Mouse (Mus musculus): ENCODE results near the gene Gm17364. TPM values are rescaled to one million over a fixed set of nuclear protein-coding genes. Genes with fewer than 3 reads are reported as not detected.
A peak's percentile ranks its signal among the peaks of the same experiment; 100 is the strongest.
"Not testable (repeated sequence)": the region's sequence is repeated elsewhere in the genome, so short reads cannot be mapped to it uniquely, and the experiment has no call there.

Gene Gm17364
- not detected for total RNA-seq (2021)
- long read RNA-seq, experiment 1, partial matches to known transcripts: 0 of 1 reads
- long read RNA-seq, experiment 1, other reads (novel, unspliced or antisense): 1 of 1 reads
- long read RNA-seq, experiment 2, partial matches to known transcripts: 0 of 1 reads
- long read RNA-seq, experiment 2, other reads (novel, unspliced or antisense): 1 of 1 reads

- no peak for DNase-seq
Observed at GRCm38 (mm10) chr13:41273927-41274650, at the start of gene Gm17364. Gm17364 (minus strand) TSS chr13:41273977.

GRCm38 (mm10) chr13:41321433-41321832, 47.7 kb upstream of the Gm17364 start:
- no peak for DNase-seq

GRCm38 (mm10) chr13:41320749-41321148, 47.0 kb upstream of the Gm17364 start:
- DNase-seq: no peak

- peak; percentile 82 for DNase-seq
Observed at GRCm38 (mm10) chr13:41302716-41303115, 28.9 kb upstream of the Gm17364 start.

GRCm38 (mm10) chr13:41300037-41300436, 26.3 kb upstream of the Gm17364 start:
- no peak for DNase-seq

- no peak for DNase-seq
Observed at GRCm38 (mm10) chr13:41298996-41299395, 25.2 kb upstream of the Gm17364 start.

GRCm38 (mm10) chr13:41298533-41298932, 24.8 kb upstream of the Gm17364 start:
- no peak for DNase-seq

GRCm38 (mm10) chr13:41296396-41296795, 22.6 kb upstream of the Gm17364 start:
- no peak for DNase-seq

GRCm38 (mm10) chr13:41295886-41296285, 22.1 kb upstream of the Gm17364 start:
- no peak for DNase-seq

- no peak for DNase-seq
Observed at GRCm38 (mm10) chr13:41293595-41293994, 19.8 kb upstream of the Gm17364 start.

- no peak for DNase-seq
Observed at GRCm38 (mm10) chr13:41291466-41291974, 17.7 kb upstream of the Gm17364 start.

- no peak for DNase-seq
Observed at GRCm38 (mm10) chr13:41286285-41286684, 12.5 kb upstream of the Gm17364 start.

GRCm38 (mm10) chr13:41285448-41285847, 11.7 kb upstream of the Gm17364 start:
- DNase-seq: no peak

GRCm38 (mm10) chr13:41283256-41283655, 9.5 kb upstream of the Gm17364 start:
- DNase-seq: peak; percentile 78

GRCm38 (mm10) chr13:41280696-41281095, 6.9 kb upstream of the Gm17364 start:
- no peak for DNase-seq

- no peak for DNase-seq
Observed at GRCm38 (mm10) chr13:41267827-41268408, 5.9 kb downstream of the Gm17364 start.

- DNase-seq: no peak
Observed at GRCm38 (mm10) chr13:41263304-41264006, 10.3 kb downstream of the Gm17364 start.

- DNase-seq: not testable (repeated sequence)
Observed at GRCm38 (mm10) chr13:41261617-41262016, 12.2 kb downstream of the Gm17364 start.

GRCm38 (mm10) chr13:41257851-41258250, 15.9 kb downstream of the Gm17364 start:
- no peak for DNase-seq

- DNase-seq: no peak
Observed at GRCm38 (mm10) chr13:41256962-41257361, 16.8 kb downstream of the Gm17364 start.

GRCm38 (mm10) chr13:41256126-41256525, 17.7 kb downstream of the Gm17364 start:
- no peak for DNase-seq

GRCm38 (mm10) chr13:41252736-41253135, 21.0 kb downstream of the Gm17364 start:
- DNase-seq: no peak

- no peak for DNase-seq
Observed at GRCm38 (mm10) chr13:41252141-41252540, 21.6 kb downstream of the Gm17364 start.

Data from gastrocnemius, postnatal 10 days (tissue).